Mouse (Mus musculus): ENCODE results near the gene Zfp566.

DNA sequence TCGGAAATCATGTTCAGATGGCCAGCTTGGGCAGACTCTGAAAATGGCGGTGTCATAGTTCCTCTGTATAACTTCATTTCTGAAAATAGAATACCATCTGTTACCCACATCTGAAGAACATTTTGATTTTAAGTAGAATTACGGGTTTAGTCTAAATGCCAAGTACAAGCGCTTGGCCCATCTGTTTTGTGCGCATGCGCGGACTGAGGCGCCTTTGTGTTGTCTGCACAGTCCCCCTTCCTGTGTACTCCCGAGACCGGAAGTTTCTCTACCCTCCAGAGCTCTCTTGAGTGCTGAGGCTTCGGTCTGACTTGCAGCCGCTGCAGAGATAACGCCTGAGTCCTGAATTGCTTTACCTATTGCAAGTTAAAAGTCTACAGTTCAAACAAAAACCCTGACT, 9.0 kb upstream of the Zfp566 start:
- no peak for TF ChIP-seq CTCF (conservative IDR thresholded peaks at IDR 0.05; ENCODE audit: insufficient read depth, insufficient read length, low read depth, low read length)
- TF ChIP-seq POLR2A (IDR thresholded peaks at IDR 0.05; ENCODE audit: low read depth, low read length): no peak
